Mouse (Mus musculus): ENCODE data around the gene Th. TPM values are rescaled to one million over a fixed set of nuclear protein-coding genes. Genes with fewer than 3 reads are reported as not detected.

Th gene
- polyA plus RNA-seq, 1 experiment: not detected

GRCm38 (mm10) chr7:142894669-142895068, 36.3 kb downstream of the Th start:
- Histone ChIP-seq H3K4me1 (ENCODE audit: control insufficient read depth, insufficient read depth, insufficient read length) (no peaks in the 10 kb centered on the region), H3K36me3 (ENCODE audit: control insufficient read depth, insufficient read depth, low read length) (no peaks in the 10 kb centered on the region), H3K27ac (ENCODE audit: insufficient read depth, low read length) (no peak overlapping the region), H3K27me3 (ENCODE audit: control insufficient read depth, insufficient read depth, low read length) (no peaks in the 10 kb centered on the region), H3K4me3 (ENCODE audit: extremely low read depth, insufficient read depth, insufficient read length) (no peak overlapping the region)
- WGBS: 5% methylated on average over 3 of the region's 3 CpGs
- DNase-seq (ENCODE audit: low read depth in 1 of 2, low spot score in 2 of 2): peak; percentile 48 to 62
- no peak for TF ChIP-seq POLR2A (IDR thresholded peaks at IDR 0.05; ENCODE audit: low read depth, low read length)
- TF ChIP-seq CTCF (IDR thresholded peaks at IDR 0.05; ENCODE audit: extremely low read depth, insufficient read depth, insufficient read length, insufficient replicate concordance): peak; percentile 88; the same call in 1 of the 2 replicates

- Histone ChIP-seq H3K27me3 (ENCODE audit: control insufficient read depth, insufficient read depth, low read length) (no peaks in the 10 kb centered on the region), H3K27ac (ENCODE audit: insufficient read depth, low read length) (no peak overlapping the region), H3K4me3 (ENCODE audit: extremely low read depth, insufficient read depth, insufficient read length) (no peak overlapping the region), H3K4me1 (ENCODE audit: control insufficient read depth, insufficient read depth, insufficient read length) (no peaks in the 10 kb centered on the region), H3K36me3 (ENCODE audit: control insufficient read depth, insufficient read depth, low read length) (no peaks in the 10 kb centered on the region)
- no peak for DNase-seq (ENCODE audit: low read depth in 1 of 2, low spot score in 2 of 2)
- WGBS: 70% methylated on average over 12 of the region's 12 CpGs
- TF ChIP-seq POLR2A (IDR thresholded peaks at IDR 0.05; ENCODE audit: low read depth, low read length) (no peak), CTCF (IDR thresholded peaks at IDR 0.05; ENCODE audit: extremely low read depth, insufficient read depth, insufficient read length, insufficient replicate concordance) (no peak)
Measured at GRCm38 (mm10) chr7:142893721-142894639, 36.9 kb downstream of the Th start.

- Histone ChIP-seq H3K36me3 (ENCODE audit: control insufficient read depth, insufficient read depth, low read length) (no peaks in the 10 kb centered on the region), H3K4me1 (ENCODE audit: control insufficient read depth, insufficient read depth, insufficient read length) (no peaks in the 10 kb centered on the region), H3K4me3 (ENCODE audit: extremely low read depth, insufficient read depth, insufficient read length) (no peak overlapping the region), H3K27ac (ENCODE audit: insufficient read depth, low read length) (no peak overlapping the region), H3K27me3 (ENCODE audit: control insufficient read depth, insufficient read depth, low read length) (no peaks in the 10 kb centered on the region)
- 78% methylated on average over 6 of the region's 6 CpGs for WGBS
- no peak for DNase-seq (ENCODE audit: low read depth in 1 of 2, low spot score in 2 of 2)
- TF ChIP-seq CTCF (IDR thresholded peaks at IDR 0.05; ENCODE audit: extremely low read depth, insufficient read depth, insufficient read length, insufficient replicate concordance) (no peak), POLR2A (IDR thresholded peaks at IDR 0.05; ENCODE audit: low read depth, low read length) (no peak)
Measured at GRCm38 (mm10) chr7:142893296-142893695, 37.6 kb downstream of the Th start.

GRCm38 (mm10) chr7:142869419-142870163, 61.3 kb downstream of the Th start:
- TF ChIP-seq POLR2A (IDR thresholded peaks at IDR 0.05; ENCODE audit: low read depth, low read length): no peak
- TF ChIP-seq CTCF (IDR thresholded peaks at IDR 0.05; ENCODE audit: extremely low read depth, insufficient read depth, insufficient read length, insufficient replicate concordance): no peak
- Histone ChIP-seq H3K27ac (ENCODE audit: insufficient read depth, low read length) (no peak overlapping the region), H3K27me3 (ENCODE audit: control insufficient read depth, insufficient read depth, low read length) (no peaks in the 10 kb centered on the region), H3K4me1 (ENCODE audit: control insufficient read depth, insufficient read depth, insufficient read length) (no peaks in the 10 kb centered on the region), H3K36me3 (ENCODE audit: control insufficient read depth, insufficient read depth, low read length) (no peaks in the 10 kb centered on the region), H3K4me3 (ENCODE audit: extremely low read depth, insufficient read depth, insufficient read length) (no peak overlapping the region)
- no peak for DNase-seq (ENCODE audit: low read depth in 1 of 2, low spot score in 2 of 2)
- 22% methylated on average over 4 of the region's 4 CpGs for WGBS

GRCm38 (mm10) chr7:142850681-142851080, 80.2 kb downstream of the Th start:
- WGBS: 16% methylated on average over 6 of the region's 6 CpGs
- Histone ChIP-seq H3K27ac (ENCODE audit: insufficient read depth, low read length) (no peak overlapping the region), H3K27me3 (ENCODE audit: control insufficient read depth, insufficient read depth, low read length) (no peaks in the 10 kb centered on the region), H3K36me3 (ENCODE audit: control insufficient read depth, insufficient read depth, low read length) (no peaks in the 10 kb centered on the region), H3K4me3 (ENCODE audit: extremely low read depth, insufficient read depth, insufficient read length) (no peak overlapping the region), H3K4me1 (ENCODE audit: control insufficient read depth, insufficient read depth, insufficient read length) (no peaks in the 10 kb centered on the region)
- DNase-seq (ENCODE audit: low read depth in 1 of 2, low spot score in 2 of 2): peak in 1 of 2 experiments; percentile 3
- TF ChIP-seq POLR2A (IDR thresholded peaks at IDR 0.05; ENCODE audit: low read depth, low read length): no peak
- TF ChIP-seq CTCF (IDR thresholded peaks at IDR 0.05; ENCODE audit: extremely low read depth, insufficient read depth, insufficient read length, insufficient replicate concordance): peak; percentile 28; the same call in 1 of the 2 replicates

Other genes with a start within 250 kb of the Th start
- 15.8 and 29.4 TPM in 2 replicates for gene Ins2, start 187.7 kb downstream of the Th start, polyA plus RNA-seq (2012; rRNA removed)
- 0.27 and 0.45 TPM in 2 replicates for gene Ascl2, start 38.1 kb upstream of the Th start, polyA plus RNA-seq (2012; rRNA removed)
- gene Tspan32, start 73.9 kb upstream of the Th start, polyA plus RNA-seq (2012; rRNA removed): 82.8 and 89.4 TPM in 2 replicates
- gene Cd81, start 121.6 kb upstream of the Th start, polyA plus RNA-seq (2012; rRNA removed): 300 and 352 TPM in 2 replicates
- 62.9 and 85.0 TPM in 2 replicates for gene Tssc4, start 138.1 kb upstream of the Th start, polyA plus RNA-seq (2012; rRNA removed)
- gene Trpm5, start 163.5 kb upstream of the Th start, polyA plus RNA-seq (2012; rRNA removed): 0.66 and 0.95 TPM in 2 replicates
- 1.1 and 1.2 TPM in 2 replicates for gene Kcnq1, start 175.2 kb upstream of the Th start, polyA plus RNA-seq (2012; rRNA removed)